Mouse (Mus musculus): ENCODE results near the gene Arid1a. TPM values are rescaled to one million over a fixed set of nuclear protein-coding genes. Genes with fewer than 3 reads are reported as not detected.

Gene Arid1a
- polyA plus RNA-seq, 1 experiment from 2014 or later: 30.0 TPM

DNA sequence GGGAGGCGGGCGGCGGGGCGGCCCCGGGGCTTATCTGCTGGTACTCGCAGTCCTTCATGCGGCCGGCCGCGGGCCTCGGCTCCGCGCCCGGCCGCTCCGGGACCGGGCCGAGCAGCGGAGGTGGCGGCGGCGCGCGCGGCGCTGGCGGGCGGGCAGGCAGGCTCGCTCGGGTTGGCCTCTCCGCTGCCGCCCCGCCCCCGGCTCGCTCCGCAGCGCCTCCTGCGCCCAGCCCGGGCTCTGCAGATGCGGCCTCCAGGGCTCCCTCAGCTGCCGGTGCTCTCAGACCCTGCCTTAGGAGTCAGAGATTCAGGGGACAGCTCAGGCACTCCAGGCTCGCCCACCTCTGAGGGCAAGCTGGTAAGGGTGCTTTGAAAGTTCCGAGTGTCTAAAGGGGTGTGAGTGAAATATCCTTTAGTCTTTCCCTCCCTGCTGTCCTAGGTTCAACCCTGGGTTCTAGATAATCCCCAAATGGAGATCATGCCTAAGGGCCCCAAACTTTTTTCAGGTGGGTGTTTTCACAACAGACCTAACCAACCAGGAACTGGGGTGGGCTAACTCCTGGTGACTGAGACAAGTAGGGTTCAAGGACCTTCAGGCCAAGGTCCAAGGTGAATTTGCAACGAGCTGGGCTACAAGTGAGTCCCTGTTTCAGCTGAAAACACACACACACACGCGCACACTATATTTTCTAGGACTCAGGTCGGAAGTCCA lies 123.1 kb downstream of the Arid1a start:
- Histone ChIP-seq H3K27ac (no peak overlapping the region), H3K4me3 (ENCODE audit: inconsistent target) (no peak overlapping the region), H3K79me2 (ENCODE audit: inconsistent target) (peaks cover 42% of the 10 kb centered on the region), H3K36me3 (ENCODE audit: inconsistent target) (no peaks in the 10 kb centered on the region)
- 10% methylated on average over 37 of the region's 47 CpGs for whole genome bisulfite sequencing (ENCODE audit: missing documents)

DNA sequence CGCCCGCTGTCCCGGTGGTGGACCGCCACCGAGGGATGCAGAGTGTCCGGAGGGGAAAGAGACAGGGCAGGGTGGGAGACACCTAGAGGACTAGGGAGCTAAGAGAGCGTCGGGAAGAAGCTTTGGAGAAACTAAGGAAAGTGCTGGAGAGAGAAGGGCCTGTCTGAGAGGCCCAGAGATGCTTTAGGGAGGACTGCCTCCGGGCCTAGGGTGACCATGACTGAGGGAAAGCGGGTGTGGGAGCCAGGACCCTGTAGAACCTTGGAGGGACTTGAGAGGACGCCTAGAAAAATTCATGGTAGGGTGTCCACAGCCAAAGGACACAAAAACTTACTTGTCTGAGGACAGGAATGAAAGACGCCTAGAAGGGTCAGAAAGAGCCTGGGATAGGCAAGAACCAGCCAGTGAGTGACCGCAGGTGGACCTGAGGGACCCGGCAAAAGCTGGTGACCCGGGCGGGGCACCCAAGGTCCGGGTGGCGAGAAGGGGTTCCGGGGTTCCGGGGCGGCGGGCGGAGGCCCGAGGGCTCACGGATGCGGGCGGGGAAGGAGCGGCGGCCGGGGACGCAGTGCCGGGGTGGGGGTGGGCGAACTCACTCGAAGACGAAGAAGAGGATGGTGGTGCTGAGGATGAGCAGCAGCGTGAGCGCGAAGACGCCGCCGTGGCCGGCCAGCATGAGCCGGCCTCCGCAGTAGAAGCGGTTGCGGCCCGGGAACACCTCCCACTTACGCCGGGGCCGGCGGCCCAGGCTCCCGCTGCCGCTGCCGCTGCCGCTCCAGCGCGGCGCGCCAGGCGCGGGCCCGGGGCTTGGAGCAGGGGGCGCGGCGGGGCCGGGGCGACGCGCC lies 123.9 kb downstream of the Arid1a start:
- peak overlapping the region; percentile 25; the same call in 1 of the 2 replicates for H3K27ac ChIP-seq
- 1% methylated on average over 67 of the region's 69 CpGs for WGBS (ENCODE audit: missing documents)
- peaks cover 50% of the 10 kb centered on the region for H3K79me2 ChIP-seq (ENCODE audit: inconsistent target)
- H3K36me3 ChIP-seq (ENCODE audit: inconsistent target): no peaks in the 10 kb centered on the region
- peak overlapping the region; percentile 56 for H3K4me3 ChIP-seq (ENCODE audit: inconsistent target)

DNA sequence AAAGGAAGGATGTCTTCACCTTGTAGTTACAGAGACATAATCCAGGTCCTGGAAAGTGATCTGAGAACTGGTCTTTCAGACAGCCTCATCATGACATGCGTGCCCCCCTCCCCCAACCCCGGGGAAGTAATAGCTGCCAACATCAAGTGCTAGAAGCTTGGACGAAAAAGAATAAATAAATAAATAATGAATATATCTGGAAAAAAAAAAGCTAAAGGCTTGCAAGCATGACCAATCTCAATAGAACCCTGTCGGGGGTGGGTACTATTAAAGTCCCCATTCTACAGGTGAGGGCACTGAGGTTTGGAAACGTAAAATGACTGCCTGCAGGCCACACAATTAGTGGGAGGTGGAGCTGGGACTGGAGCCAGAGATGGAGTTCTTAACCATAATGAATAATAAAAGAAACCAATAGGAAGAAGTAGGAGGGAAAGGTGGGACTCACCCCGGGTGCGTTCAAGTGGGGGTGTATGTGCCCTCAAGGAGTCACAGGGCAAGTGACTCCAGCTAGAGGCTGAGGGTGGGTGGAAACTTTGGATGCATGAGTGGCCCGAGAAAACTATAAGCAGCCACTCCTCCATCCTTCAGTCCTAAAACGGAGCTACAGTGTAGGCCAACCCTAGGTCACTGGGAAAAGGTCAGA lies 124.7 kb downstream of the Arid1a start:
- Histone ChIP-seq H3K27ac (peak overlapping the region; percentile 35), H3K79me2 (ENCODE audit: inconsistent target) (peaks cover 58% of the 10 kb centered on the region), H3K4me3 (ENCODE audit: inconsistent target) (peak overlapping the region; percentile 56), H3K36me3 (ENCODE audit: inconsistent target) (peaks cover 2% of the 10 kb centered on the region; the same call in 1 of the 2 replicates)
- WGBS (ENCODE audit: missing documents): 10% methylated on average over 9 of the region's 9 CpGs

DNA sequence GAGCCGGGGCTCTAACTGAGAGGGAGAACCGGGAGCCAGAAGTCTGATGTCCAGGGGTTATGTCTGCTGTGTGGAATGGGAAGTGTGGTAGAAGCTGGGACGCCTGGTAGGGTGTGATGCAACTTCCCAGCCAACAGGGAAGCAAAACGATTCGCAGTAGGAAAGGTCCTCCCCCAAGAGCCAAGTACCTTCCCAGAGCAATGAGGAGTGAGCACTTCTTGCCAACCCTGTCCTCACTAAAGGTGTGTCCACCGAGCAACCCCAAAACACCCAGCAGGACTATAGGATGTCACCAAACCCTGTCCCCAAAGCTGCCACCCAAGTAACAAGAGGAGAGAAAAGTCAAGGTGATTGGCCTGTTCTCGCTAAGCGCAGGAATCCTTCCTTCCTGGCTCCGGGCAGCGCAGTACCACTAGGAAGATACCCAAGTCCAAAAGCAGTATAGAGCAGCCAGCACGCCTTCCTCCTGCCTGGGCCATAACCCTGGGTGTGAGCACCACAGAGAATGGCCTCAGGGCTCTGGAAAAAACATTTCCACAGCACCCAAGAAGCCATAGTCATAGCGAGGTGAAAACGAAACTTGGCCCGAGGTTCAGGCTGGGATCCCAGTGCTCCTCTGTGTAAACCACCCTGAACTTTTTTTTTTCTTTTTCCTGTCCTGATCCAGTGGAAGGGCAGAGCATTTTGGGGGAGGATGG lies 125.3 kb downstream of the Arid1a start:
- H3K27ac ChIP-seq: peak overlapping the region; percentile 35
- H3K4me3 ChIP-seq (ENCODE audit: inconsistent target): peak overlapping the region; percentile 56
- H3K36me3 ChIP-seq (ENCODE audit: inconsistent target): peaks cover 9% of the 10 kb centered on the region
- WGBS (ENCODE audit: missing documents): 17% methylated on average over 14 of the region's 14 CpGs
- peaks cover 58% of the 10 kb centered on the region for H3K79me2 ChIP-seq (ENCODE audit: inconsistent target)

DNA sequence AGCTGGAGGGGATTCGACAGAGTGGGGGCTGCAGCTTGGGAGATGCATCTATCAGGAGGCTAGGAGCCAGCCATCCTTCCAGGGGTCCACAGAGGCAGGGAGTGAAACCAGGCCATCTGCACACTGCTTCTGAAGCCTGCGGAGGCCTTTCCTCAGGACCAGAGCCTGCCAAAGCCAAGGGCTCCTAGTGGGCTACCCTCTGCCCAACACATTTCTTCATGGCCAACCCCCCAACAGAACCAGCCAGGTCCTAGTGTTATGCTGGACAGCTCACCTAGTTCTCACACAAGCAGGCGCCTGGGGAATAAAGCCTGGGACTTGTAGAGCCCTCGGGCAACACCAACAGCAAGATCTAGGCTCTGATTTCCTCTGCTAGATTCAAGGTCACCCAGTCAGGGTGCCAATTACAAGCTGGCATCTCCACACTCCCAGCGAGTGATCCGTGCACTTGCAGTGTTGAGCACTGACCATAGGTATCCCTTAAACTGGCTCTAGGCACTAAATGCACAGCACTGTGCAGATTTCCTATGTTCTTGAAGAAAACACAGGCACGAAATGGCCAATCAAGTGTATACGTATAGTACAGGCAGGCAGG lies 126.1 kb downstream of the Arid1a start:
- Histone ChIP-seq H3K4me3 (ENCODE audit: inconsistent target) (no peak overlapping the region; the same call in 1 of the 2 replicates), H3K27ac (peak overlapping the region; percentile 35), H3K79me2 (ENCODE audit: inconsistent target) (peaks cover 58% of the 10 kb centered on the region), H3K36me3 (ENCODE audit: inconsistent target) (peaks cover 12% of the 10 kb centered on the region)
- 86% methylated on average over 8 of the region's 8 CpGs for WGBS (ENCODE audit: missing documents)

DNA sequence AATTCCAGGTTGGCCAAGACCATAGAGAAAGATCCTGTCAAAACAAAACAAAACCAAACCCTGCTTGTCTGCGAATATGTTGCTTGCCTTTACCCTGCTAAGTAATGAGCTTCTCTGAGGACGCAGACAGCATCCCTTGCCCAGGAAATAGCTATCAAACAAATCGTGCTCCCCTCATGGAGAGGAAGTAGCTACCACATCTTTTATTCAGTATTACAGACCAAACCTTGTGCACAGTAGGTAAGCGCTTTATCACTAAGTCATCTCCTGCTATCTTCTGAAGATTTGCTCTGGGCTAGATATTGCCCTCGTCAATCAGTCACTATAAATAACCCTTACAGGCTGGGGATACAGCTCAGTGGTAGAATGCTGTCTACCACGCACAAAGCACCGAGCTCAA lies 127.4 kb downstream of the Arid1a start:
- 59% methylated on average over 7 of the region's 7 CpGs for WGBS (ENCODE audit: missing documents)
- Histone ChIP-seq H3K36me3 (ENCODE audit: inconsistent target) (peaks cover 20% of the 10 kb centered on the region), H3K4me3 (ENCODE audit: inconsistent target) (no peak overlapping the region), H3K79me2 (ENCODE audit: inconsistent target) (peaks cover 58% of the 10 kb centered on the region), H3K27ac (no peak overlapping the region)

Other genes with a start within 250 kb of the Arid1a start
- not detected in 3 replicates for gene Kdf1, start 237.8 kb downstream of the Arid1a start, polyA plus RNA-seq (2018)
- gene Nudc, start 210.8 kb downstream of the Arid1a start, polyA plus RNA-seq (2018): 75.7 to 166 TPM (median 133 TPM) in 3 replicates
- 0.21 to 0.88 TPM in 2 of 3 replicates, not detected in the other for gene Nr0b2, start 203.4 kb downstream of the Arid1a start, polyA plus RNA-seq (2018)
- 13.9 to 16.6 TPM (median 14.8 TPM) in 3 replicates for gene Gpatch3, start 182.0 kb downstream of the Arid1a start, polyA plus RNA-seq (2018)
- 5.4 to 14.2 TPM (median 12.1 TPM) in 3 replicates for gene Gpn2, start 172.4 kb downstream of the Arid1a start, polyA plus RNA-seq (2018)
- 2.4 to 3.6 TPM (median 3.0 TPM) in 3 replicates for gene Sfn, start 154.6 kb downstream of the Arid1a start, polyA plus RNA-seq (2018)
- 15.6 to 22.3 TPM (median 19.4 TPM) in 3 replicates for gene Zdhhc18, start 106.6 kb downstream of the Arid1a start, polyA plus RNA-seq (2018)
- gene Pigv, start 84.1 kb downstream of the Arid1a start, polyA plus RNA-seq (2018): 3.4 to 11.0 TPM (median 7.7 TPM) in 3 replicates
- 43.0 to 72.5 TPM (median 71.4 TPM) in 3 replicates for gene Rps6ka1, start 131.0 kb upstream of the Arid1a start, polyA plus RNA-seq (2018)
- gene Hmgn2, start 211.9 kb upstream of the Arid1a start, polyA plus RNA-seq (2018): 146 to 287 TPM (median 209 TPM) in 3 replicates
- gene Dhdds, start 244.1 kb upstream of the Arid1a start, polyA plus RNA-seq (2018): 22.8 to 27.1 TPM (median 25.6 TPM) in 3 replicates